Comparison of ENCODE assay signal across 9 mouse cellular contexts in genomic region chr10:95336781-95337544, GRCm38 (mm10). TPM values are rescaled to one million over a fixed set of nuclear protein-coding genes. Genes with fewer than 3 reads are reported as not detected.
DNase-seq lines count a peak whose midpoint lies in the region; ATAC-seq and TF ChIP-seq lines count a peak whose summit lies in the region.
"Had no signal": no experiment of that assay in that cellular context is flagged by ENCODE, and none has a peak within 500 bp of the region (broad histone marks: within the 10 kb centered on the region; RNA-seq: fewer than 3 reads in every experiment).

No protein-coding gene starts in this region.

- intact Hi-C loops in heart, adult 2 months (cut with DNase I): loop anchor here (5.0 kb wide), 2 partner anchors 50 to 80 kb away; partner anchors contain the start of gene Socs2

- TF ChIP-seq EP300 in heart, adult 2 months (IDR thresholded peaks at IDR 0.05; ENCODE audit: insufficient read depth, low read depth, low read length): no peak
- TF ChIP-seq EP300 in stomach, postnatal 0 days (optimal IDR thresholded peaks at IDR 0.05): no peak

- peak; percentile 24; the same call in 1 of the 2 replicates for TF ChIP-seq POLR2A in heart, adult 2 months (IDR thresholded peaks at IDR 0.05; ENCODE audit: insufficient read depth, low read depth, low read length)

- no peak overlapping the region for H3K4me3 ChIP-seq in neural tube, embryonic 11.5 days (ENCODE audit: low read depth, low read length)
- peak overlapping the region; percentile 44 for H3K4me3 ChIP-seq in heart, adult 2 months
- H3K4me3 ChIP-seq in hindbrain, postnatal 0 days (ENCODE audit: low read length): no peak overlapping the region
- no peak overlapping the region for H3K4me3 ChIP-seq in stomach, postnatal 0 days (ENCODE audit: low read depth, low read length)
- H3K4me3 ChIP-seq: erythroblast, embryonic 14.5 days; limb, embryonic 13.5 days had no signal

- H3K9ac ChIP-seq in neural tube, embryonic 11.5 days (ENCODE audit: low read length): no peak overlapping the region
- H3K9ac ChIP-seq in heart, adult 2 months (ENCODE audit: low read depth, low read length): peak overlapping the region; percentile 72
- no peak overlapping the region for H3K9ac ChIP-seq in hindbrain, postnatal 0 days (replicated peaks; ENCODE audit: low read length)
- no peak overlapping the region for H3K9ac ChIP-seq in stomach, postnatal 0 days (ENCODE audit: low read length)
- H3K9ac ChIP-seq: limb, embryonic 13.5 days had no signal

- 25% methylated on average over 3 of the region's 4 CpGs for WGBS in neural tube, embryonic 11.5 days
- 10% methylated on average over 4 of the region's 4 CpGs for WGBS in heart, adult 2 months
- 5% methylated on average over 4 of the region's 4 CpGs for WGBS in hindbrain, postnatal 0 days
- 20% methylated on average over 4 of the region's 4 CpGs for WGBS in stomach, postnatal 0 days

- no peaks in the 10 kb centered on the region for H3K9me3 ChIP-seq in neural tube, embryonic 11.5 days (ENCODE audit: control insufficient read depth, low read length)
- H3K9me3 ChIP-seq in hindbrain, postnatal 0 days (ENCODE audit: low read length): no peaks in the 10 kb centered on the region
- no peaks in the 10 kb centered on the region for H3K9me3 ChIP-seq in stomach, postnatal 0 days (ENCODE audit: control insufficient read depth, low read length)
- H3K9me3 ChIP-seq: limb, embryonic 13.5 days had no signal

- DNase-seq in neural tube, embryonic 11.5 days (ENCODE audit: low spot score): no peak
- DNase-seq in neural tube, embryonic 10.5 days (ENCODE audit: extremely low spot score, low spot score): no peak
- DNase-seq in heart, adult 2 months: peak in 1 of 2 experiments; percentile 39
- peak; percentile 52 for DNase-seq in hindbrain, postnatal 0 days (ENCODE audit: low spot score)
- peak; percentile 23 for DNase-seq in stomach, postnatal 0 days (ENCODE audit: low spot score)
- DNase-seq in urinary bladder, adult 18-20 months (ENCODE audit: low spot score in 2 of 2): no peak
- no peak for DNase-seq in adrenal gland, postnatal 25 days

- no peaks in the 10 kb centered on the region for H3K79me2 ChIP-seq in heart, adult 2 months (replicated peaks; ENCODE audit: control insufficient read depth, insufficient read depth, low read length)

- H3K36me3 ChIP-seq in neural tube, embryonic 11.5 days (ENCODE audit: control insufficient read depth, insufficient read depth, low read length): no peaks in the 10 kb centered on the region
- H3K36me3 ChIP-seq in heart, adult 2 months (ENCODE audit: control insufficient read depth, insufficient read depth, low read length): peaks cover 5% of the 10 kb centered on the region; the same call in 1 of the 2 replicates
- H3K36me3 ChIP-seq in hindbrain, postnatal 0 days (ENCODE audit: insufficient read depth, low read length): no peaks in the 10 kb centered on the region
- H3K36me3 ChIP-seq in stomach, postnatal 0 days (ENCODE audit: control insufficient read depth, insufficient read depth, low read length): no peaks in the 10 kb centered on the region
- H3K36me3 ChIP-seq: limb, embryonic 13.5 days had no signal

- H3K4me2 ChIP-seq in neural tube, embryonic 11.5 days (ENCODE audit: low read depth): no peak overlapping the region
- no peak overlapping the region for H3K4me2 ChIP-seq in hindbrain, postnatal 0 days (ENCODE audit: low read depth, low read length)
- H3K4me2 ChIP-seq in stomach, postnatal 0 days (replicated peaks; ENCODE audit: low read depth): peak overlapping the region; percentile 5; the same call in 1 of the 2 replicates
- H3K4me2 ChIP-seq: limb, embryonic 13.5 days had no signal

- H3K27me3 ChIP-seq in neural tube, embryonic 11.5 days (ENCODE audit: control insufficient read depth, insufficient read depth, low read length): no peaks in the 10 kb centered on the region
- H3K27me3 ChIP-seq in heart, adult 2 months (ENCODE audit: control insufficient read depth, insufficient read depth, low read length): no peaks in the 10 kb centered on the region
- H3K27me3 ChIP-seq in hindbrain, postnatal 0 days (ENCODE audit: insufficient read depth, low read length): no peaks in the 10 kb centered on the region
- H3K27me3 ChIP-seq in stomach, postnatal 0 days (ENCODE audit: control insufficient read depth, insufficient read depth, low read length): no peaks in the 10 kb centered on the region
- H3K27me3 ChIP-seq: limb, embryonic 13.5 days had no signal

- no peak for TF ChIP-seq CTCF in heart, adult 2 months (IDR thresholded peaks at IDR 0.05)
- TF ChIP-seq CTCF in hindbrain, postnatal 0 days (IDR thresholded peaks at IDR 0.05; ENCODE audit: low read depth): no peak
- TF ChIP-seq CTCF in stomach, postnatal 0 days (IDR thresholded peaks at IDR 0.05; ENCODE audit: low read depth): no peak

- peak; percentile 60; the same call in 1 of the 2 replicates for ATAC-seq in neural tube, embryonic 11.5 days (ENCODE audit: insufficient read depth, low FRiP score, low TSS enrichment)
- ATAC-seq in hindbrain, postnatal 0 days: 0 out of 2 replicates have a peak, but pooled peaks have one; percentile 56
- ATAC-seq in stomach, postnatal 0 days (ENCODE audit: low FRiP score, low TSS enrichment): peak; percentile 76

- H3K27ac ChIP-seq in neural tube, embryonic 11.5 days (ENCODE audit: low read depth, low read length): no peak overlapping the region
- peak overlapping the region; percentile 64 for H3K27ac ChIP-seq in heart, adult 2 months
- no peak overlapping the region for H3K27ac ChIP-seq in hindbrain, postnatal 0 days
- H3K27ac ChIP-seq in stomach, postnatal 0 days (replicated peaks): 0 out of 2 replicates have a peak overlapping the region, but pooled peaks have one; percentile 14
- H3K27ac ChIP-seq: limb, embryonic 13.5 days had no signal

- no peaks in the 10 kb centered on the region for H3K4me1 ChIP-seq in neural tube, embryonic 11.5 days (ENCODE audit: control insufficient read depth, insufficient read depth, low read length)
- peaks cover 3% of the 10 kb centered on the region for H3K4me1 ChIP-seq in heart, adult 2 months (ENCODE audit: control insufficient read depth, insufficient read depth, low read length)
- H3K4me1 ChIP-seq in hindbrain, postnatal 0 days (ENCODE audit: insufficient read depth, low read length): no peaks in the 10 kb centered on the region
- H3K4me1 ChIP-seq in stomach, postnatal 0 days (replicated peaks; ENCODE audit: control insufficient read depth, insufficient read depth): no peaks in the 10 kb centered on the region

RNA-seq across cellular contexts. Expression of gene Cradd, which starts 13.0 kb away (rescaled TPM):
- polyA plus RNA-seq in neural tube, embryonic 11.5 days (2014; fragmentation: Nextera tagmentation; extraction: Ambion mirVana): 12.5 and 14.0 TPM in 2 replicates
- 10 to 100 TPM in 1 of 2 experiments, 1 to 10 TPM in 1; 9.9 to 10.3 TPM for total RNA-seq in heart, adult 2 months (2021)
- 15.1 and 15.7 TPM in 2 replicates for polyA plus RNA-seq in heart, adult 2 months (2012; rRNA removed)
- 13.1 and 15.5 TPM in 2 replicates for total RNA-seq in hindbrain, postnatal 0 days (2014; rRNA removed)
- 8.5 and 8.9 TPM in 2 replicates for polyA plus RNA-seq in hindbrain, postnatal 0 days (2015; fragmentation: Nextera tagmentation; extraction: Ambion mirVana)
- 9.8 and 12.5 TPM in 2 replicates for polyA plus RNA-seq in stomach, postnatal 0 days (2015; fragmentation: Nextera tagmentation; extraction: Ambion mirVana)
- 15.2 and 19.1 TPM in 2 replicates for total RNA-seq in adrenal gland, postnatal 25 days (2021)

Comparison
In these comparisons a context has a peak if more than half of its experiments do, and no peak if none do; other contexts are left out.
1. DNase-seq: peak in hindbrain, postnatal 0 days (single experiment) and stomach, postnatal 0 days (single experiment); none in neural tube, embryonic 11.5 days (single experiment), neural tube, embryonic 10.5 days (single experiment), urinary bladder, adult 18-20 months (0 of 2) and adrenal gland, postnatal 25 days (single experiment).
2. H3K27ac ChIP-seq: peak in heart, adult 2 months (single experiment) and stomach, postnatal 0 days (single experiment); none in neural tube, embryonic 11.5 days (single experiment) and hindbrain, postnatal 0 days (single experiment).
3. Peak in every context shown above with its lines, with median percentiles within 50 percentile points of each other: ATAC-seq.